Comparison of ENCODE assay signal across 25 mouse cellular contexts in the genomic region with DNA sequence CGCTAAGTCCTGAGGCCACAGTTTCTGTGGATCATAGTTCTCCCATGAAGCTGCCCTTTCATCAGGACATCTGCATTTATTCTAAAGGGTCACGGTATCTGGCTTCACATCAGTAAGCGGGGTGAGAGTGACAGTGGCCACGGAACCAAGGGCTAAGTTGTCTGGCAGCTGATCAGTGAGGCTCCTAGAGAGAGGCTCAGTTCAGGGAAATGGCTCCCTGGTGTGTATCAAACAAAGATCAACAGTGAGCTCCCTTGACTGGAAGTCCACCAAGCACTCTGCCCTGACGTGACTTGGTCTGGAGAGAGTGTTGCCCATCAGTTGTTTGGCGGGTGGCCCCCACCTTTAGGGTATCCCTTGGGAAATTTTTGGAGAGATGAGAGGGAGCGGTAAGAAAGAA. TPM values are rescaled to one million over a fixed set of nuclear protein-coding genes. Genes with fewer than 3 reads are reported as not detected.
DNase-seq lines count a peak whose midpoint lies in the region; ATAC-seq and TF ChIP-seq lines count a peak whose summit lies in the region.
"Had no signal": no experiment of that assay in that cellular context is flagged by ENCODE, and none has a peak within 500 bp of the region (broad histone marks: within the 10 kb centered on the region; RNA-seq: fewer than 3 reads in every experiment).

No protein-coding gene starts in this region.

- ATAC-seq in hindbrain, embryonic 13.5 days (ENCODE audit: low FRiP score), result no peak
- ATAC-seq in stomach, postnatal 0 days (ENCODE audit: low FRiP score, low TSS enrichment), result peak; percentile 35
- ATAC-seq: CD4-positive, CD25-positive, alpha-beta regulatory T cell, adult 4 months; forebrain, embryonic 14.5 days; forebrain, postnatal 0 days; hindbrain, embryonic 16.5 days had no signal

- no peak for TF ChIP-seq EP300 in stomach, postnatal 0 days (optimal IDR thresholded peaks at IDR 0.05)

- H3K79me2 ChIP-seq in liver, adult 2 months (ENCODE audit: control insufficient read depth, insufficient read depth, low read length), result peaks cover 48% of the 10 kb centered on the region

- no peak for TF ChIP-seq CTCF in liver, adult 2 months (IDR thresholded peaks at IDR 0.05; ENCODE audit: low read depth, low read length)
- no peak for TF ChIP-seq CTCF in stomach, postnatal 0 days (IDR thresholded peaks at IDR 0.05; ENCODE audit: low read depth)

- H3K36me3 ChIP-seq in hindbrain, embryonic 10.5 days, result peaks cover 9% of the 10 kb centered on the region
- peaks cover 2% of the 10 kb centered on the region for H3K36me3 ChIP-seq in hindbrain, embryonic 13.5 days
- H3K36me3 ChIP-seq in liver, adult 2 months (ENCODE audit: control insufficient read depth, insufficient read depth, low read length), result peaks cover 7% of the 10 kb centered on the region; the same call in 1 of the 2 replicates
- H3K36me3 ChIP-seq in stomach, postnatal 0 days (ENCODE audit: control insufficient read depth, insufficient read depth, low read length), result no peaks in the 10 kb centered on the region; the same call in 1 of the 2 replicates

- H3K27me3 ChIP-seq in hindbrain, embryonic 10.5 days (ENCODE audit: insufficient read depth, poor library complexity, severe bottlenecking), result no peaks in the 10 kb centered on the region
- H3K27me3 ChIP-seq in hindbrain, embryonic 13.5 days, result no peaks in the 10 kb centered on the region
- no peaks in the 10 kb centered on the region for H3K27me3 ChIP-seq in liver, adult 2 months (ENCODE audit: control insufficient read depth, insufficient read depth, low read length)
- H3K27me3 ChIP-seq in stomach, postnatal 0 days (ENCODE audit: control insufficient read depth, insufficient read depth, low read length), result no peaks in the 10 kb centered on the region
- H3K27me3 ChIP-seq: embryonic facial prominence, embryonic 12.5 days; embryonic facial prominence, embryonic 15.5 days; hindbrain, embryonic 12.5 days had no signal

- WGBS in hindbrain, embryonic 10.5 days, result 60% methylated on average over 7 of the region's 7 CpGs
- 68% methylated on average over 7 of the region's 7 CpGs for WGBS in hindbrain, embryonic 13.5 days
- WGBS in liver, adult 2 months, result 53% methylated on average over 7 of the region's 7 CpGs
- WGBS in stomach, postnatal 0 days, result 69% methylated on average over 7 of the region's 7 CpGs

- no peak overlapping the region for H3K9ac ChIP-seq in hindbrain, embryonic 13.5 days
- no peak overlapping the region for H3K9ac ChIP-seq in liver, adult 2 months (ENCODE audit: low read depth, low read length)
- no peak overlapping the region for H3K9ac ChIP-seq in stomach, postnatal 0 days (ENCODE audit: low read length)
- H3K9ac ChIP-seq: embryonic facial prominence, embryonic 12.5 days; embryonic facial prominence, embryonic 15.5 days; forebrain, postnatal 0 days; hindbrain, embryonic 12.5 days had no signal

- H3K9me3 ChIP-seq in hindbrain, embryonic 10.5 days, result no peaks in the 10 kb centered on the region
- no peaks in the 10 kb centered on the region for H3K9me3 ChIP-seq in hindbrain, embryonic 13.5 days
- no peaks in the 10 kb centered on the region for H3K9me3 ChIP-seq in stomach, postnatal 0 days (ENCODE audit: control insufficient read depth, low read length)
- H3K9me3 ChIP-seq: embryonic facial prominence, embryonic 12.5 days; embryonic facial prominence, embryonic 15.5 days; hindbrain, embryonic 12.5 days had no signal

- TF ChIP-seq POLR2A in liver, adult 2 months (IDR thresholded peaks at IDR 0.05; ENCODE audit: extremely low read depth, insufficient read depth, low read length), result no peak

- no peak for DNase-seq in hindbrain, embryonic 10.5 days (ENCODE audit: low spot score)
- peak; percentile 51 for DNase-seq in liver, adult 2 months (ENCODE audit: extremely low read depth, low read depth, low spot score)
- no peak for DNase-seq in liver
- peak; percentile 14 for DNase-seq in lung, postnatal 10 days
- no peak for DNase-seq in lung, postnatal 4 days
- no peak for DNase-seq in stomach, postnatal 0 days (ENCODE audit: low spot score)
- DNase-seq in frontal cortex, adult 2 months (ENCODE audit: extremely low spot score in 1 of 2, low spot score in 1 of 2), result no peak
- DNase-seq: adrenal gland, adult 2 months; adrenal gland, postnatal 14 days; cerebellum, adult 11 months; cerebellum, adult 2 months; cerebellum, adult 9-11 months; cerebellum, postnatal 25 days; forebrain, postnatal 0 days; gastrocnemius, postnatal 25 days; heart, postnatal 4 days had no signal

- 0 out of 2 replicates have a peak overlapping the region, but pooled peaks have one; percentile 5 for H3K27ac ChIP-seq in hindbrain, embryonic 10.5 days
- H3K27ac ChIP-seq in hindbrain, embryonic 13.5 days, result no peak overlapping the region
- no peak overlapping the region for H3K27ac ChIP-seq in liver, adult 2 months (replicated peaks; ENCODE audit: insufficient read depth, low read depth, low read length)
- H3K27ac ChIP-seq in stomach, postnatal 0 days (replicated peaks), result peak overlapping the region; percentile 13
- H3K27ac ChIP-seq: embryonic facial prominence, embryonic 12.5 days; embryonic facial prominence, embryonic 15.5 days; hindbrain, embryonic 12.5 days had no signal

- H3K4me3 ChIP-seq in hindbrain, embryonic 10.5 days, result no peak overlapping the region
- H3K4me3 ChIP-seq in hindbrain, embryonic 13.5 days, result no peak overlapping the region
- H3K4me3 ChIP-seq in liver, adult 2 months (ENCODE audit: insufficient read depth, low read depth, low read length), result no peak overlapping the region
- no peak overlapping the region for H3K4me3 ChIP-seq in stomach, postnatal 0 days (ENCODE audit: low read depth, low read length)
- H3K4me3 ChIP-seq: embryonic facial prominence, embryonic 12.5 days; embryonic facial prominence, embryonic 15.5 days; hindbrain, embryonic 12.5 days had no signal

- H3K4me1 ChIP-seq in hindbrain, embryonic 10.5 days (replicated peaks), result 0 out of 2 replicates have a peak, but pooled peaks cover 5% of the 10 kb centered on the region
- no peaks in the 10 kb centered on the region; the same call in 1 of the 2 replicates for H3K4me1 ChIP-seq in hindbrain, embryonic 13.5 days (replicated peaks)
- peaks cover 20% of the 10 kb centered on the region for H3K4me1 ChIP-seq in liver, adult 2 months (ENCODE audit: control insufficient read depth, insufficient read depth, low read length)
- H3K4me1 ChIP-seq in stomach, postnatal 0 days (replicated peaks; ENCODE audit: control insufficient read depth, insufficient read depth), result no peaks in the 10 kb centered on the region
- H3K4me1 ChIP-seq: embryonic facial prominence, embryonic 12.5 days; hindbrain, embryonic 12.5 days had no signal

- no peak overlapping the region for H3K4me2 ChIP-seq in hindbrain, embryonic 13.5 days
- no peak overlapping the region for H3K4me2 ChIP-seq in stomach, postnatal 0 days (replicated peaks; ENCODE audit: low read depth)
- H3K4me2 ChIP-seq: embryonic facial prominence, embryonic 12.5 days; embryonic facial prominence, embryonic 15.5 days; heart, embryonic 11.5 days; hindbrain, embryonic 12.5 days had no signal

RNA-seq across cellular contexts. Expression of gene A930033H14Rik, which starts 11.4 kb away (rescaled TPM):
- polyA plus RNA-seq in hindbrain, embryonic 10.5 days (2016; fragmentation: Nextera tagmentation; extraction: Ambion mirVana), result 0.81 and 0.96 TPM in 2 replicates
- 1.4 TPM in 2 replicates for polyA plus RNA-seq in hindbrain, embryonic 13.5 days (2015; fragmentation: Nextera tagmentation; extraction: Ambion mirVana)
- 4.6 and 5.9 TPM in 2 replicates for total RNA-seq in liver, adult 2 months (2014; rRNA removed)
- polyA plus RNA-seq in liver, adult 2 months (2012; rRNA removed), result 0.26 and 0.50 TPM in 2 replicates
- 1.2 and 1.5 TPM in 2 replicates for polyA plus RNA-seq in stomach, postnatal 0 days (2015; fragmentation: Nextera tagmentation; extraction: Ambion mirVana)
- 1.7 and 1.8 TPM in 2 replicates for polyA plus RNA-seq in frontal cortex, adult 2 months (2012; rRNA removed)
- total RNA-seq: MEL had no signal
- polyA plus RNA-seq: CD4-positive, CD25-positive, alpha-beta regulatory T cell, adult 4 months had no signal

Comparison
In these comparisons a context has a peak if more than half of its experiments do, and no peak if none do; other contexts are left out.
1. DNase-seq: peak in liver, adult 2 months (single experiment) and lung, postnatal 10 days (single experiment); none in hindbrain, embryonic 10.5 days (single experiment), liver (single experiment), lung, postnatal 4 days (0 of 2), stomach, postnatal 0 days (single experiment) and frontal cortex, adult 2 months (0 of 2).
2. H3K27ac ChIP-seq: peak in hindbrain, embryonic 10.5 days (single experiment) and stomach, postnatal 0 days (single experiment); none in hindbrain, embryonic 13.5 days (single experiment) and liver, adult 2 months (single experiment).